ENCODE assay signal across 17 mouse cellular contexts in genomic region chr2:138708763-138709162, GRCm38 (mm10).
DNase-seq lines count a peak whose midpoint lies in the region; ATAC-seq and TF ChIP-seq lines count a peak whose summit lies in the region.
"Had no signal": no experiment of that assay in that cellular context is flagged by ENCODE, and none has a peak within 500 bp of the region (broad histone marks: within the 10 kb centered on the region; RNA-seq: fewer than 3 reads in every experiment).

No protein-coding gene starts in this region.

- no peaks in the 10 kb centered on the region for H3K27me3 ChIP-seq in limb, embryonic 14.5 days (ENCODE audit: control insufficient read depth, insufficient read depth, low read length)
- H3K27me3 ChIP-seq: embryonic facial prominence, embryonic 12.5 days; forebrain, embryonic 13.5 days; liver, embryonic 12.5 days; midbrain, embryonic 13.5 days; neural tube, embryonic 13.5 days had no signal

- DNase-seq in gastrocnemius, adult 2 months, result no peak
- no peak for DNase-seq in gastrocnemius, postnatal 36 days
- peak; percentile 21 for DNase-seq in layer of hippocampus, adult 9-11 months
- no peak for DNase-seq in layer of hippocampus, postnatal 36 days
- DNase-seq in embryo, embryonic 10.5 days (ENCODE audit: low spot score), result peak; percentile 40
- DNase-seq in limb, embryonic 14.5 days (ENCODE audit: low spot score), result no peak
- DNase-seq in thymus, postnatal 0 days (ENCODE audit: low spot score), result no peak
- DNase-seq in urinary bladder, postnatal 14 days (ENCODE audit: low spot score), result no peak
- DNase-seq: cerebellum, adult 18-20 months; heart, adult 11 months had no signal

- no peak overlapping the region for H3K4me3 ChIP-seq in gastrocnemius, adult 2 months
- H3K4me3 ChIP-seq in limb, embryonic 14.5 days (replicated peaks; ENCODE audit: low read length), result no peak overlapping the region
- H3K4me3 ChIP-seq: embryonic facial prominence, embryonic 12.5 days; forebrain, embryonic 13.5 days; liver, embryonic 12.5 days; midbrain, embryonic 13.5 days; neural tube, embryonic 13.5 days had no signal

- no peak overlapping the region for H3K4me2 ChIP-seq in limb, embryonic 14.5 days (replicated peaks; ENCODE audit: low read depth, low read length, severe bottlenecking)
- H3K4me2 ChIP-seq: embryonic facial prominence, embryonic 12.5 days; forebrain, embryonic 13.5 days; liver, embryonic 12.5 days; midbrain, embryonic 13.5 days; neural tube, embryonic 13.5 days had no signal

- no peak for TF ChIP-seq POLR2A in limb, embryonic 14.5 days (IDR thresholded peaks at IDR 0.05; ENCODE audit: borderline replicate concordance, extremely low read depth, insufficient read depth, insufficient read length)

- no peak for ATAC-seq in limb, embryonic 14.5 days (ENCODE audit: low FRiP score, low read depth)
- ATAC-seq: forebrain, embryonic 13.5 days; hindbrain, embryonic 16.5 days; liver, embryonic 12.5 days; lung, postnatal 0 days; midbrain, embryonic 13.5 days had no signal

- peak overlapping the region; percentile 46 for H3K27ac ChIP-seq in gastrocnemius, adult 2 months
- 0 out of 2 replicates have a peak overlapping the region, but pooled peaks have one; percentile 26 for H3K27ac ChIP-seq in limb, embryonic 14.5 days (replicated peaks; ENCODE audit: low read depth, low read length)
- H3K27ac ChIP-seq: embryonic facial prominence, embryonic 12.5 days; forebrain, embryonic 13.5 days; liver, embryonic 12.5 days; midbrain, embryonic 13.5 days; neural tube, embryonic 13.5 days had no signal

- peaks cover 7% of the 10 kb centered on the region; the same call in 1 of the 2 replicates for H3K4me1 ChIP-seq in limb, embryonic 14.5 days (ENCODE audit: control insufficient read depth, insufficient read depth, low read length)
- H3K4me1 ChIP-seq: embryonic facial prominence, embryonic 12.5 days; forebrain, embryonic 13.5 days; liver, embryonic 12.5 days; midbrain, embryonic 13.5 days had no signal

- no peak for TF ChIP-seq CTCF in gastrocnemius, adult 2 months (IDR thresholded peaks at IDR 0.05)

- intact Hi-C loops in gastrocnemius, adult 2 months (cut with DNase I), result loop anchor here (5.0 kb wide), 1 partner anchor 676 kb away; no protein-coding TSS in a partner anchor
- intact Hi-C loops in gastrocnemius, postnatal 36 days (cut with DNase I), result no loop called here

- no peaks in the 10 kb centered on the region for H3K36me3 ChIP-seq in limb, embryonic 14.5 days (ENCODE audit: control insufficient read depth, insufficient read depth, low read length)
- H3K36me3 ChIP-seq: embryonic facial prominence, embryonic 12.5 days; liver, embryonic 12.5 days; midbrain, embryonic 13.5 days; neural tube, embryonic 13.5 days had no signal

- H3K9me3 ChIP-seq in limb, embryonic 14.5 days (ENCODE audit: control insufficient read depth, low read length), result no peaks in the 10 kb centered on the region
- H3K9me3 ChIP-seq: embryonic facial prominence, embryonic 12.5 days; forebrain, embryonic 13.5 days; liver, embryonic 12.5 days; midbrain, embryonic 13.5 days; neural tube, embryonic 13.5 days had no signal

- 7% methylated on average over 2 of the region's 2 CpGs for WGBS in limb, embryonic 14.5 days

- H3K9ac ChIP-seq in limb, embryonic 14.5 days (ENCODE audit: low read depth, low read length, severe bottlenecking), result no peak overlapping the region
- H3K9ac ChIP-seq: embryonic facial prominence, embryonic 12.5 days; forebrain, embryonic 13.5 days; liver, embryonic 12.5 days; midbrain, embryonic 13.5 days; neural tube, embryonic 13.5 days had no signal

Comparison
In these comparisons a context has a peak if more than half of its experiments do, and no peak if none do; other contexts are left out.
1. DNase-seq: peak in layer of hippocampus, adult 9-11 months (single experiment) and embryo, embryonic 10.5 days (single experiment); none in gastrocnemius, adult 2 months (single experiment), gastrocnemius, postnatal 36 days (0 of 2), layer of hippocampus, postnatal 36 days (0 of 2), limb, embryonic 14.5 days (single experiment), thymus, postnatal 0 days (single experiment) and urinary bladder, postnatal 14 days (single experiment).